Mouse (Mus musculus): Measurements from ENCODE around the gene Gm10639. TPM values are rescaled to one million over a fixed set of nuclear protein-coding genes. Genes with fewer than 3 reads are reported as not detected.

Gm10639 gene
- polyA plus RNA-seq, 1 experiment from 2014 or later, result not detected

Other genes with a start within 250 kb of the Gm10639 start
- not detected in 2 replicates for gene Gcm1, start 238.0 kb upstream of the Gm10639 start, polyA plus RNA-seq (2014; fragmentation: Nextera tagmentation; extraction: Ambion mirVana)
- gene Fbxo9, start 180.9 kb upstream of the Gm10639 start, polyA plus RNA-seq (2014; fragmentation: Nextera tagmentation; extraction: Ambion mirVana), result 91.4 and 94.7 TPM in 2 replicates
- 36.0 and 40.8 TPM in 2 replicates for gene Ick, start 180.7 kb upstream of the Gm10639 start, polyA plus RNA-seq (2014; fragmentation: Nextera tagmentation; extraction: Ambion mirVana)
- 34.4 and 34.9 TPM in 2 replicates for gene Gsta4, start 107.1 kb upstream of the Gm10639 start, polyA plus RNA-seq (2014; fragmentation: Nextera tagmentation; extraction: Ambion mirVana)
- not detected in 2 replicates for gene Gsta1, start 59.3 kb upstream of the Gm10639 start, polyA plus RNA-seq (2014; fragmentation: Nextera tagmentation; extraction: Ambion mirVana)
- gene Gm3776, start 32.8 kb upstream of the Gm10639 start, polyA plus RNA-seq (2014; fragmentation: Nextera tagmentation; extraction: Ambion mirVana), result not detected in 2 replicates
- gene Omt2a, start 24.9 kb downstream of the Gm10639 start, polyA plus RNA-seq (2014; fragmentation: Nextera tagmentation; extraction: Ambion mirVana), result not detected in 2 replicates
- not detected in 2 replicates for gene Omt2b, start 37.7 kb downstream of the Gm10639 start, polyA plus RNA-seq (2014; fragmentation: Nextera tagmentation; extraction: Ambion mirVana)
- gene Gsta2, start 65.9 kb downstream of the Gm10639 start, polyA plus RNA-seq (2014; fragmentation: Nextera tagmentation; extraction: Ambion mirVana), result not detected in 2 replicates
- gene Dppa5a, start 78.3 kb downstream of the Gm10639 start, polyA plus RNA-seq (2014; fragmentation: Nextera tagmentation; extraction: Ambion mirVana), result 3.1 and 5.9 TPM in 2 replicates
- gene Ooep, start 88.8 kb downstream of the Gm10639 start, polyA plus RNA-seq (2014; fragmentation: Nextera tagmentation; extraction: Ambion mirVana), result 4.1 and 4.9 TPM in 2 replicates
- gene Ddx43, start 105.9 kb downstream of the Gm10639 start, polyA plus RNA-seq (2014; fragmentation: Nextera tagmentation; extraction: Ambion mirVana), result 0.12 and 0.59 TPM in 2 replicates
- gene Cgas, start 153.3 kb downstream of the Gm10639 start, polyA plus RNA-seq (2014; fragmentation: Nextera tagmentation; extraction: Ambion mirVana), result 0.60 and 0.70 TPM in 2 replicates
- gene Mto1, start 158.3 kb downstream of the Gm10639 start, polyA plus RNA-seq (2014; fragmentation: Nextera tagmentation; extraction: Ambion mirVana), result 32.0 and 34.6 TPM in 2 replicates
- gene Gm17324, start 158.9 kb downstream of the Gm10639 start, polyA plus RNA-seq (2014; fragmentation: Nextera tagmentation; extraction: Ambion mirVana), result 2.1 and 2.4 TPM in 2 replicates
- gene Eef1a1, start 199.2 kb downstream of the Gm10639 start, polyA plus RNA-seq (2014; fragmentation: Nextera tagmentation; extraction: Ambion mirVana), result 3,427 and 3,855 TPM in 2 replicates